Mouse (Mus musculus): ENCODE results near the gene Lmx1b.

The Lmx1b gene

DNA sequence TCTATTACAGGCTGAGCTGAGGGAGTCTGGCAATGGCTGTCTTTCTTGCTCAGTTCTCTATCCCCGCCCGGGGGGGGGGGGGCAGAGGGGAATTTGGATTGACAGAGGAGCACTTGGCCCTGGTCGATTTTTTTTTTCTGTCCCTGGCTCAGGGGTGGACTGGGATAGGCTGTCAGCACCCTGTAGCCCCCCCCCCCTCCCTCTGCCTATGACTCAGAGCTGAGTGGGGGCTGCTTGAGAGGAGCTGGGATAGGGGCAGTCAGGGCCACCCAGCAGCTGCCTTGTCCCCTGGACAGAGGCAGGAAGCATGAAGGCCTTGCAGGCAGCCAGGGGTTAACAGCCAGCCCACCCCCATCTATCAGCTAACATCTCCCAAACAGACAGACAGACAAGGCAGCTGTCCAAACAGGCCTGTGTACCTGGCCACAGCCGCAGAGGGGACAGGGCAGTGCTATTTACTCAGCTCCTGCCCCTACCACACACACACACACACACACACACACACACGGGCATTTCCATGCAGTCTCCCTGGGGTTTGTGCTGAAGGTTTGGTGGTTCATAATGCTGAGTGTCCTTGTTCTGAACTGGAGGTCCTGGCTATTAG, 57.8 kb downstream of the Lmx1b start:
- peak; percentile 57 for DNase-seq

DNA sequence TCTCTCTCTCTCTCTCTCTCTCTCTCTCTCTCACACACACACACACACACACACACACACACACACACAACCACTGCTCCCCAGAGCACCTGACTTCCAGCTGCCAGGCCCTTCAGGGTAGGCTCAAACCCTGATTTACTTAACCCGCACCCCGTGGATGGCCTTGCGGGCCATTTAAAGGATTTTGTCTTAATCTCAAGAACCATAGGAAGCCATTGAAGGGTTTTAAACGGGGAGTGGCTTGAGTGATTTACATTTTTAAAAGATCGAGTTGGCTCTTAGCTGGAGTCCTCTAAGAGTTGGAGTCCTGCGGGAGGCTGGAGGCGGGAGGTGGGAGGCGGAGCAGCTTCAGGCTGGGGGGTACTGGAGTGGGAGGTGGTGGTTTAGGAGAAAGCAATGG, 58.4 kb downstream of the Lmx1b start:
- DNase-seq: no peak

DNA sequence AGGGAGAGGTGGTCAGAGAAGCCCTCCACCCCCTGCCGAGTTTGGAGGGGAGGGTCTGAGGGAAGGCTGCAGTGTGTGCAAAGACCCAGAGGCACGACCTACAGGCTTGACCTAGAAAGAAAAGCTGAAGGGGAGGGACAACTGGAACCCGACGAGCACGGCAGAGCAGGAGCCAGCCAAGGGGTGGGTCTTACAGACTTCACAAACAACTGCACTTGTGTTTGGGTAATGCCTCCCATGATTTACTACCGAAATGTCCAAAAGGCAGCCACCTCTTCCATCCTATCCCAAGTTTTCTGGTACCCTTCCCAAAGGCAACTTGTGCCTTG, 58.9 kb downstream of the Lmx1b start:
- DNase-seq: no peak

DNA sequence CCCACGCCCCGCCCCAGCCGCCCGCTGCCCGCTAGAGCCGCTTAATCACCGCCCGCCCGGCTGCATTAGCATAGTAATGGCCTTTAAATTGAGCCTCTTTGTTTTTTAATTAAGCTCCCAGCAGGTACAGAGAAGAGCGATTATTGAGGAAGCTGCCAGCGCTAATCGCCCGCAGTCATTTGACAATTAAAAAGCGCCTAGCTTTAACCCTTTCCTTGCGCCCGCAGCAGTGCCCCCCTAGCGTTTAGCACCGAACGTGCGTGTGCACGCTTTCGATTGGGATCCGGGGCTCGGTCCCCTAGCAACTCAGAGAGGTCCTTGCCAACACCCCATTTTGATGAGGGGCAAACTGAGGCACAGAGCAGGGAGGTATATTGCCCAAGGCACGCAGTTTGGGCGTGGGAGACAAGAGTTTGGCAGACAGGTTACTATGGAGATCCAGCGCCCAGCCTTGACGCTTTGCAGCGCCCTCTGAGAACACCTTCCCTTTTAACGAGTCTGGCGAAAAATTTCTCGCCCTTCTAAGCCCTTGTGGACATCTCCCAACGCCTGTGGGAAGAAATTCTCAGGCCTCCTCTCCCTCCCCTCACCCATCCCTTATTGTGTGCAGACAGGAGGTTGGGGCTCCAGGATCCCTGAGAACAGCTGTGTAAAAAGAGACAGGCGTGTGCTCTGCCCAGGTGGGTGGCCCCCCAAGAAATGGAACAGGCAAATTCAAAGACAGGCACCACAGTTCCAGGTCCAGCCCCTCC, 59.4 kb downstream of the Lmx1b start:
- no peak for DNase-seq

DNA sequence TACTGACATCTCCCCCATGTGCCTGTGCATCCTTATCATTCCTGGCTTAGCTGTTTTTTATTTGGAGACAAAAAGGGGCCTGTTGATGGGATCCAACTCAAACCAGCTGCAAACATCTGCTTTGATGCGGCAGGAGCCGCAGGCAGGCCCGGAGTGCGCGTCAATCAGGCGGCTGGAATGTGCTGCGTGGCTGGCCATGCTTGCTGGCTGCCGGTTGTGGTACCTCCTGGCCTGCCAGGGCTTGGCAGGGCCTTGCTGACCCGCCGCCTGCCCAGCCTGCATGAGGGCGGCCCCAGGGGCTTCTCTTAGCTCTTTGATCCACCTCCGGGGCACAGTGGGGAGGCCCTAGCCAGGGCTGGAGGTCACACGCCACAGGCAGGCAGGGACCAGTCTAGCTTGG, 64.9 kb downstream of the Lmx1b start:
- DNase-seq: no peak

DNA sequence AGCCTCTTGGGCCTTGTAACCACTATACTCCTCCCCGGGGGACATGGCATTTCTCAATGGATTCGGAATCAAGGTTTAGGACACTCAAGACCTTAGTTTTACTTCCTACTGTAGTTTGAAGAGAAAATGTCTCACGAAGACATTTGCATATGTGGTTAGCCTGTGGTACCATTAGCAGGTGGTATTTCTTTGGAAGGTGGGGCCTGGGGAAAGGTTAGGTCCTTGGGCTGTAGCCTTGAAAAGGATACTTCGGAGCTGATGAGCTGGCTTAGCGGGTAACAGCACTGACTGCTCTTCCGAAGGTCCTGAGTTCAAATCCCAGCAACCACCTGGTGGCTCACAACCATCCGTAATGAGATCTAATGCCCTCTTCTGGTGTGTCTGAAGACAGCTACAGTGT, 67.2 kb downstream of the Lmx1b start:
- no peak for DNase-seq

GRCm38 (mm10) chr2:33571219-33571824, 69.0 kb downstream of the Lmx1b start:
- no peak for DNase-seq

GRCm38 (mm10) chr2:33569698-33570097, 70.6 kb downstream of the Lmx1b start:
- no peak for DNase-seq

- peak; percentile 39 for DNase-seq
Observed at GRCm38 (mm10) chr2:33569240-33569639, 71.1 kb downstream of the Lmx1b start.

DNA sequence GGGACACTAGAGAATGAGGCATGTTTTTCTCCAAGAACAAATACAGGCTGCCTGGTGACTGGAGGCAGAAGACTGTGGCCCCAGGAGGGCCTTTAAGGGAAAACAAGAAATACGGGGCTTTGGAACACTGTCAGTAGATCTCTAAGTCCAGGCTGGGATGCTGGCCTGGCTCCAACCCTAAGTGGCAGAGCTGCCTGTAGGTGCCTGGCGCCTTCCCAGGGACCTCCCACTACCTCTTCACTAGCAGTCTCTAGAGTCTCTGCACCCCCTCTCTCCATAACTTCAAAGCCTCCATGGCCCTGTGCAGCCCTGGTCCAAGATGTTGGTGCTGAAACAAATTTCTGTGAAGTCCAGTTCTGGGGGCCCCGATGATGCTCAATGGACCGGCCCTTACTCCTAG, 74.4 kb downstream of the Lmx1b start:
- no peak for DNase-seq

DNA sequence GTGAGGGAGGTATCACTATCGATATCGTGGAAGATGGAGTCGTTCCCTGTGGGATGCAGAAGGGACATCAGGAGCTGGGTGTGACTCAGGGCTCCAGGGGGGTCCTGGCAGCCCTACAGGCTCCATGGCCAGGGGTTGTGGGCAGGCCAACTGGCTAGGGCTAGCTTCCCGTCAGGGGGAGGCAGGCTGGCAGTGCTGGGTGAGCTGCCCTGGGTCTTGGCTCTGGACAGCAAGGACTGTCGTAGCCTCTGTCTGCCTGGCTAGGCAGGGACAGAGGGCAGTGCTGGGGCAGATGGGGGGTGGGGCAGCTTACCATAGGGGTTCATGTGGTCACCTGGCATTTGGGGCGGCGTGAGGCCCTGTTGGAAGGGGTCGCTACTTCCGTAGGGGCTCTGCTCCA, 75.6 kb downstream of the Lmx1b start:
- DNase-seq: no peak

GRCm38 (mm10) chr2:33559752-33560151, 80.6 kb downstream of the Lmx1b start:
- peak; percentile 62 for DNase-seq

GRCm38 (mm10) chr2:33559334-33559733, 81.0 kb downstream of the Lmx1b start:
- DNase-seq: no peak

DNA sequence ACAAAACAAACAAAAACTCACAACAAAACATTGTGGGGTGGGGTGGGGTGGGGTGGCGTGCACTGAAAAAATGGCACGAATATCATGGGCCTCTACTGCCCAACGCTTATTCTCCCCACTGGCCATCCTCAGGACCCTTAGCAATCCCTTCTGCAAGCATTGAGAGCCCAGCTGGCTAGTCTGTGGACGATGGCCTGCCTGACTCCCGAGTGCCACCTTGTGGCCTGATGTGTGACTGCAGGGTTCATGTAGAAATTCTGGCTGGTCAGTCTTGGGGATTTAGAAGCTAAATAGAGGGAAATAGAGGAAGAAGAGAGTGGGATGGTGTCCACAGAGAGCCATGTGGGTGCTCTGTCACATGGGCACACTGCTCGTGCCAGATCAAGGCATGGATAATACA, 82.1 kb downstream of the Lmx1b start:
- peak; percentile 65 for DNase-seq

GRCm38 (mm10) chr2:33555573-33555972, 84.7 kb downstream of the Lmx1b start:
- no peak for DNase-seq

- DNase-seq: no peak
Observed at GRCm38 (mm10) chr2:33552672-33553071, 87.6 kb downstream of the Lmx1b start.

- DNase-seq: no peak
Observed at GRCm38 (mm10) chr2:33547595-33547994, 92.7 kb downstream of the Lmx1b start.

- peak; percentile 29 for DNase-seq
Observed at GRCm38 (mm10) chr2:33546879-33547278, 93.4 kb downstream of the Lmx1b start.

DNA sequence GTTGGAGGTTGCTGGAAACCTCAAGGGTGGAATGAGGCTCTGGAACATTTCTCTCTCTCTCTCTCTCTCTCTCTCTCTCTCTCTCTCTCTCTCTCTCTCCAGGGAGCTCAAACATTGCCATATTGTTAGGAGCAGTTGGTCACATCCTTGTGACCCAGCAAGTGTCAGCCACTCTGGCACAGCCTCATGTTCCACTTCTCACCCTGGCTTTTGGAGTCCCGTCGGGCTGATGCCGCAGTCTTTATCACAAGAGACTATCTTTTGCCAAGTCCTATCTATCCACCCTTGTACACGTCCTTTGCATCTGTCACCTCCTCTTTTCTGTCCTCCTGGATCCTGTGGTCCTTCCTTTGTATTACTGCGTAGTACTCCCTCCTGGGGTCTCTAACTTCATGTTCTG, 94.3 kb downstream of the Lmx1b start:
- no peak for DNase-seq

- DNase-seq: no peak
Observed at GRCm38 (mm10) chr2:33544781-33545566, 95.3 kb downstream of the Lmx1b start.

DNA sequence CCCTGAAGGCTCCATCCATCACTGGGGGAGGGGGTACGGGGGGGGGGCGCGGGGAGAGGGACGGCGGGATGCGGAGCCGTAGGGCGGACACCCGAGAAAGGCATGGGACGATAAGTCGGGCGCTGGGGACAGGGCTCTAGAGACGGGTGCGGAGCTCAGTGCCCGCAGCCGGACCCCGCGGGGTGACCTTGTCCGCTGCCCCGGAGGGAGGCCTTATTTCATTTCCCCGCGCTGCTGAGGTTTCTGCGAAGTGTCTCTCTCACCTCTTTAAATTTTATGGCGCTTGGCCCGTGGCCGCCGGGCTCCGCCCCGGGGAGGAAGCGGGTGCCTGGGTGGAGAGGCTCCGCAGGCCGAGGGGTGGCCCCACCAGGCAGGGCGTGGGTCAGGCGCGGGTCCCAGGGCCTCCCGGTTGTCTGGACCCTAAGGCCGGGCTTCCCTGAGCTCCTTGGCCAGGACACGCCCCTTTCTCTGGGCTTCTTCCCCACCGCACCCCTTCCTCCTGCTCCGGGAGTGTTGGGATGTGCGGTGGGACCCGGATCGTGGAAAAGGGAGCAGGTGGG, 96.0 kb downstream of the Lmx1b start:
- no peak for DNase-seq

DNA sequence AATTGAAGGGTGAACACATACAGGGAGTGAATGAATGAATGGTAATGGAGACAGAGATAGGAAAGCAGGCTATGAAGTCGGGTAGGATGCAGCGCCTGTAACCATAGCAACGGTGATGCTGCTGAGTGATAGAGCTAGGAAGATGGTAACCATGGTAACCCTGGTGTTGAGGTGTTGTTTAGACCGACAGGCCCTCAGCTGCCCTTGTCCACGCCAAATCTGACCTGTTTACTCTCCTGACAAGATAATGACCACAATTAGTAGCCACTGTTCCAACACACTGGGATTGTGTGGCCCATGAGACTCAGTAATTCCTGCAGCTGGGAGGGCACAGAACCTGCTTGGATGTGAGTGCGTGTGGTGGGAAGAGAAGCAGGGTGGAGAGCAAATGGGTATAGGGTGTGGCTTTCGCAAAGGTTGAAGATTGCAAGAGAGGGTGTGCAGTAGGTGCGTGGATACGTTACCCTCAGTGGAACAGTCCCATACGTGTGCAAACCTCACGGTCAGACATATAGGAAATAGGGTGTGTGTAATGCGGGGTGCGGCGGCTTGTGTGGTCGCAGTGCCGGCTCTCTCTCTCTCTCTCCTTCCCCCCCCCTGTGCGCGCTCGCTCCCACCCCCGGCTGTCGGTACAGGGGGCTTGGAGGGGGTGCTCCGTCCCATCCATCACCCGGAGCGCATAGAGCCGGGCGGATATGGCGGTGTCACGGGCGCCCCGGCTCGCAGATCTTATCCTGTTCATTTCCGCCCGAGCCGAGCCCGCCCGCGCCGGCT, 96.7 kb downstream of the Lmx1b start:
- DNase-seq: no peak
